Mouse (Mus musculus) ES-E14 (cell line): ENCODE results near the gene Tnrc18. TPM values are rescaled to one million over a fixed set of nuclear protein-coding genes. Genes with fewer than 3 reads are reported as not detected.

Experiments used
- DNase-seq: peaks from one replicate; pipeline ENCODE4 v3.0.0-alpha.2; 2013; ENCODE audit warnings: low read depth, low spot score
- H3K27ac ChIP-seq: 2 replicates; pipeline ENCODE4 v1.5.1; 2012; ENCODE audit warnings: low read depth, mild to moderate bottlenecking, low read length, moderate library complexity, mixed read lengths; ENCODE audit not compliant: poor library complexity, insufficient read depth, severe bottlenecking
- H3K36me3 ChIP-seq: 2 replicates; pipeline ENCODE4 v1.6.1; 2012; ENCODE audit warnings: mild to moderate bottlenecking, low read length, moderate library complexity, mixed read lengths; ENCODE audit not compliant: control insufficient read depth, poor library complexity, insufficient read depth, severe bottlenecking
- H3K4me1 ChIP-seq, 2 experiments: fragments of 150-350 bp in 1 of 2; sonication (generic) in 1 of 2; 2 replicates each; pipeline ENCODE4 v1.6.1; 2012; ENCODE audit warnings: low read length in 2 of 2, mild to moderate bottlenecking in 1 of 2, mixed read lengths in 1 of 2; ENCODE audit not compliant: control insufficient read depth in 2 of 2, insufficient read depth in 2 of 2, poor library complexity in 1 of 2
- H3K4me3 ChIP-seq, 2 experiments: fragments of 150-350 bp in 1 of 2; sonication (generic) in 1 of 2; 2 replicates each; pipeline ENCODE4 v1.5.1; 2012; ENCODE audit warnings: low read length in 2 of 2, low read depth in 1 of 2, mild to moderate bottlenecking in 1 of 2, mixed read lengths in 1 of 2; ENCODE audit not compliant: insufficient read depth in 1 of 2, poor library complexity in 1 of 2, severe bottlenecking in 1 of 2
- H3K9ac ChIP-seq: 2 replicates; pipeline ENCODE4 v1.6.1; 2012; ENCODE audit warnings: low read depth, mild to moderate bottlenecking, low read length, mixed read lengths; ENCODE audit not compliant: poor library complexity, insufficient read depth, severe bottlenecking
- H3K9me3 ChIP-seq: fragments of 150-350 bp; sonication (generic); 2 replicates; pipeline ENCODE4 v1.6.1; 2012; ENCODE audit warnings: low read depth, mild to moderate bottlenecking, low read length; ENCODE audit not compliant: control insufficient read depth, insufficient read depth
- CHD2 ChIP-seq: IDR thresholded peaks from 2 replicates; pipeline ENCODE4 v1.6.1; 2014; ENCODE audit warnings: mild to moderate bottlenecking, low read depth, low read length, inconsistent platforms
- HCFC1 ChIP-seq: IDR thresholded peaks from 2 replicates; pipeline ENCODE4 v1.6.1; 2012; ENCODE audit warnings: low read length, inconsistent platforms, borderline replicate concordance; ENCODE audit not compliant: insufficient read depth
- MAFK ChIP-seq: IDR thresholded peaks from 2 replicates; pipeline ENCODE4 v1.6.1; 2014; ENCODE audit warnings: mild to moderate bottlenecking, low read depth, low read length, inconsistent platforms; ENCODE audit not compliant: insufficient read depth
- ZC3H11A ChIP-seq: IDR thresholded peaks from 2 replicates; pipeline ENCODE4 v1.6.1; 2012; ENCODE audit warnings: low read depth, mild to moderate bottlenecking, inconsistent platforms, low read length, borderline replicate concordance
- ZNF384 ChIP-seq: IDR thresholded peaks from 2 replicates; pipeline ENCODE4 v1.6.1; 2012; ENCODE audit warnings: low read depth, low read length, inconsistent platforms
- in situ Hi-C, 2 experiments: fragments of 600-800 bp; cut with MboI; formaldehyde crosslinking; loops; one replicate each; pipeline ENCODE4 v1.15.1; 2025; ENCODE audit warnings: low sequenced_read_pairs in 2 of 2, inconsistent platforms in 1 of 2; ENCODE audit not compliant: unreplicated experiment in 2 of 2
- total RNA-seq: library from RNA; depleted of rRNA; stranded (reverse); fragments of 300-350 nt; gene quantifications from 2 replicates; pipeline ENCODE4 v1.2.3, GENCODE M21; 2012

Tnrc18 gene
- total RNA-seq, 1 experiment = 20.7 TPM

GRCm38 (mm10) chr5:142853585-142853984 lies 36.1 kb upstream of the Tnrc18 start:
- TF ChIP-seq MAFK (peak; percentile 69; the same call in 1 of the 2 replicates), HCFC1 (no peak)
- H3K9ac ChIP-seq = no peak overlapping the region
- peaks cover 0 to 17% of the 10 kb centered on the region in 2 experiments; a peak in 2 of 4 replicates for H3K4me1 ChIP-seq
- no peak overlapping the region for H3K27ac ChIP-seq
- DNase-seq = no peak
- in situ Hi-C loops = no loop called here
- no peak overlapping the region for H3K4me3 ChIP-seq
- no peaks in the 10 kb centered on the region for H3K36me3 ChIP-seq
- H3K9me3 ChIP-seq = no peaks in the 10 kb centered on the region

- DNase-seq = no peak
- no peak overlapping the region for H3K4me3 ChIP-seq
- no peaks in the 10 kb centered on the region for H3K36me3 ChIP-seq
- peaks cover 0 to 15% of the 10 kb centered on the region in 2 experiments; a peak in 2 of 4 replicates for H3K4me1 ChIP-seq
- no peak overlapping the region for H3K27ac ChIP-seq
- H3K9ac ChIP-seq = no peak overlapping the region
- TF ChIP-seq ZNF384 = no peak
- TF ChIP-seq HCFC1 = no peak
- TF ChIP-seq MAFK = no peak
- TF ChIP-seq ZC3H11A = no peak
- no peak for TF ChIP-seq CHD2
- H3K9me3 ChIP-seq = no peaks in the 10 kb centered on the region
- in situ Hi-C loops = no loop called here
Observed at GRCm38 (mm10) chr5:142851681-142852049, 34.2 kb upstream of the Tnrc18 start.

- DNase-seq = no peak
- Histone ChIP-seq H3K36me3 (no peaks in the 10 kb centered on the region), H3K27ac (no peak overlapping the region), H3K4me1 (peaks cover 0 to 15% of the 10 kb centered on the region in 2 experiments; a peak in 2 of 4 replicates), H3K9ac (no peak overlapping the region), H3K4me3 (no peak overlapping the region), H3K9me3 (no peaks in the 10 kb centered on the region)
- TF ChIP-seq HCFC1 = no peak
- TF ChIP-seq CHD2 = no peak
- no peak for TF ChIP-seq ZC3H11A
- TF ChIP-seq ZNF384 = no peak
- no peak for TF ChIP-seq MAFK
- in situ Hi-C loops = no loop called here
Observed at GRCm38 (mm10) chr5:142850916-142851680, 33.6 kb upstream of the Tnrc18 start.

- H3K4me1 ChIP-seq = peaks cover 0 to 15% of the 10 kb centered on the region in 2 experiments; a peak in 2 of 4 replicates
- no peaks in the 10 kb centered on the region for H3K36me3 ChIP-seq
- TF ChIP-seq HCFC1 (no peak), MAFK (no peak), CHD2 (no peak), ZNF384 (no peak), ZC3H11A (no peak)
- in situ Hi-C loops = no loop called here
- no peak overlapping the region for H3K4me3 ChIP-seq
- no peaks in the 10 kb centered on the region for H3K9me3 ChIP-seq
- H3K27ac ChIP-seq = no peak overlapping the region
- H3K9ac ChIP-seq = no peak overlapping the region
- no peak for DNase-seq
Observed at GRCm38 (mm10) chr5:142850476-142850875, 33.0 kb upstream of the Tnrc18 start.

- no peaks in the 10 kb centered on the region for H3K9me3 ChIP-seq
- H3K27ac ChIP-seq = no peak overlapping the region
- peaks cover 0 to 12% of the 10 kb centered on the region in 2 experiments; a peak in 2 of 4 replicates for H3K4me1 ChIP-seq
- TF ChIP-seq ZNF384 = no peak
- TF ChIP-seq MAFK = no peak
- TF ChIP-seq HCFC1 = no peak
- TF ChIP-seq ZC3H11A = no peak
- no peak for TF ChIP-seq CHD2
- H3K36me3 ChIP-seq = no peaks in the 10 kb centered on the region
- in situ Hi-C loops = no loop called here
- no peak overlapping the region for H3K4me3 ChIP-seq
- H3K9ac ChIP-seq = no peak overlapping the region
- no peak for DNase-seq
Observed at GRCm38 (mm10) chr5:142848911-142849310, 31.4 kb upstream of the Tnrc18 start.
